Mouse (Mus musculus): ENCODE measurements around the gene Atp5l.
"Not testable (repeated sequence)": the region's sequence is repeated elsewhere in the genome, so short reads cannot be mapped to it uniquely, and the experiment has no call there.

Atp5l gene

GRCm38 (mm10) chr9:44920374-44921122 lies at the start of gene Atp5l:
Gene Atp5l (minus strand): TSS chr9:44920742.
- DNase-seq (ENCODE audit: low read depth, low spot score) = peak; percentile 99

GRCm38 (mm10) chr9:44969450-44969849 lies 48.9 kb upstream of the Atp5l start:
- no peak for DNase-seq (ENCODE audit: low read depth, low spot score)

GRCm38 (mm10) chr9:44967763-44968162 lies 47.2 kb upstream of the Atp5l start:
- not testable (repeated sequence) for DNase-seq (ENCODE audit: low read depth, low spot score)

GRCm38 (mm10) chr9:44966815-44967242 lies 46.3 kb upstream of the Atp5l start:
- DNase-seq (ENCODE audit: low read depth, low spot score) = peak; percentile 26

GRCm38 (mm10) chr9:44965833-44966466 lies 45.4 kb upstream of the Atp5l start:
- DNase-seq (ENCODE audit: low read depth, low spot score) = no peak

GRCm38 (mm10) chr9:44965126-44965832 lies 44.7 kb upstream of the Atp5l start, which contains the start of gene Ube4a:
Gene Ube4a (minus strand): TSS chr9:44965600.
- peak; percentile 99 for DNase-seq (ENCODE audit: low read depth, low spot score)

GRCm38 (mm10) chr9:44954432-44954831 lies 33.9 kb upstream of the Atp5l start:
- DNase-seq (ENCODE audit: low read depth, low spot score) = no peak

GRCm38 (mm10) chr9:44947836-44948235 lies 27.3 kb upstream of the Atp5l start:
- no peak for DNase-seq (ENCODE audit: low read depth, low spot score)

GRCm38 (mm10) chr9:44946185-44946695 lies 25.7 kb upstream of the Atp5l start:
- DNase-seq (ENCODE audit: low read depth, low spot score) = no peak

- DNase-seq (ENCODE audit: low read depth, low spot score) = no peak
Measured at GRCm38 (mm10) chr9:44942421-44942820, 21.9 kb upstream of the Atp5l start.

- no peak for DNase-seq (ENCODE audit: low read depth, low spot score)
Measured at GRCm38 (mm10) chr9:44941756-44942155, 21.2 kb upstream of the Atp5l start.

- DNase-seq (ENCODE audit: low read depth, low spot score) = no peak
Measured at GRCm38 (mm10) chr9:44921543-44921942, 1.0 kb upstream of the Atp5l start.

- DNase-seq (ENCODE audit: low read depth, low spot score) = no peak
Measured at GRCm38 (mm10) chr9:44921123-44921468, 554 bp upstream of the Atp5l start.

- DNase-seq (ENCODE audit: low read depth, low spot score) = no peak
Measured at GRCm38 (mm10) chr9:44919606-44920005, 936 bp downstream of the Atp5l start.

- no peak for DNase-seq (ENCODE audit: low read depth, low spot score)
Measured at GRCm38 (mm10) chr9:44916196-44916595, 4.3 kb downstream of the Atp5l start.

- no peak for DNase-seq (ENCODE audit: low read depth, low spot score)
Measured at GRCm38 (mm10) chr9:44914706-44915105, 5.8 kb downstream of the Atp5l start.

- DNase-seq (ENCODE audit: low read depth, low spot score) = peak; percentile 60
Measured at GRCm38 (mm10) chr9:44911365-44911764, 9.2 kb downstream of the Atp5l start.

- DNase-seq (ENCODE audit: low read depth, low spot score) = peak; percentile 95
Measured at GRCm38 (mm10) chr9:44905620-44906019, 14.9 kb downstream of the Atp5l start.

GRCm38 (mm10) chr9:44904964-44905363 lies 15.6 kb downstream of the Atp5l start:
- DNase-seq (ENCODE audit: low read depth, low spot score) = peak; percentile 96

GRCm38 (mm10) chr9:44903856-44904255 lies 16.7 kb downstream of the Atp5l start:
- DNase-seq (ENCODE audit: low read depth, low spot score) = no peak

GRCm38 (mm10) chr9:44900402-44900801 lies 20.1 kb downstream of the Atp5l start:
- no peak for DNase-seq (ENCODE audit: low read depth, low spot score)

- no peak for DNase-seq (ENCODE audit: low read depth, low spot score)
Measured at GRCm38 (mm10) chr9:44899716-44900115, 20.8 kb downstream of the Atp5l start.
